Mouse (Mus musculus): ENCODE data around the gene Syngr2. TPM values are rescaled to one million over a fixed set of nuclear protein-coding genes. Genes with fewer than 3 reads are reported as not detected.
"Not testable (repeated sequence)": the region's sequence is repeated elsewhere in the genome, so short reads cannot be mapped to it uniquely, and the experiment has no call there.

Syngr2 gene
- polyA plus RNA-seq, 1 experiment = 68.6 TPM

DNA sequence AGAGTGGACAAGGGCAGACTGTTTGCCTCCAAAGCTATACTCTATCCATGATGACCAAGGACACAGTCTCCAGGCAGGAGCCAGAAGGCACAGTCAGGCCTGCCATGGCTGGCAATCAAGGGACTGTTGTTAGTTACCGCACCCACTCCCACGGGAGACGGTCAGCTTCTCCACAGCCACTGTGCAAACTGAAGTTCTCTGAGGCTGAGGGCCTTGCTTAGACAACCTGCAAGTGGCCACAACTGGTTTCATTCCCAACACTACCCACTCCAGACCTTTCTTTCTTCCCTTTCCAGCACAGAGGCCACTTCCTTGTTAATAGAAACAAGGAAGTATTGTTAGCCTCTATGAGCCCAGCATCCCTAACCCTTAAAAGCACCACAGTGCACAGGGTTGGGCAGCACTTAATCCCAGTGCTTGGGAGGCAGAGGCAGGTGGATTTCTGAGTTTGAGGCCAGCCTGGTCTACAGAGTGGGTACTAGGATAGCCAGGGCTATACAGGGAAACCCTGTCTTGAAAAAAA is 6.2 kb upstream of the Syngr2 start:
- Histone ChIP-seq H3K4me3 (ENCODE audit: insufficient read depth, low read length) (no peak overlapping the region), H3K27ac (ENCODE audit: insufficient read depth, low read length) (no peak overlapping the region), H3K4me1 (ENCODE audit: control insufficient read depth, insufficient read depth, low read length) (no peaks in the 10 kb centered on the region)
- TF ChIP-seq POLR2A (IDR thresholded peaks at IDR 0.05; ENCODE audit: low read depth, low read length) (no peak), CTCF (IDR thresholded peaks at IDR 0.05; ENCODE audit: borderline replicate concordance, insufficient read depth, low read length) (no peak)

DNA sequence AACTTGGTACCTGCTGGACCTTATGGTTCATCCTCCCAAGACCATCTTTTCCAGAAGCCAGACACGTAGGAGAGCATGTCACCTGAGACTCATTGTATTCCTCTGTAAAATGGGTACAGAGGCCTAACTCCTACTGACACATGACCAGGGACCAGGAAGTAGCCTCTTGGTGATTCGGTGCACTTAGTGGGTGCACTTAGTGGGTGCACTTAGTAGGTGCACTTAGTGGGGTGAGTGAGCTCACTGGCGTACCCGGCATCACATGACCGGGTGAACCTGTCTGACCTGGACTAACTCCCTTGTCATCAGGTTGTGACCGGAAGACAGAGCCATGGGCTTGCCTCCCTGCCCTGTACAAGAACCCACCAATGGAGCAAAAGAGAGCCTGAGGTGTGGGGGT is 2.7 kb upstream of the Syngr2 start:
- H3K4me1 ChIP-seq (ENCODE audit: control insufficient read depth, insufficient read depth, low read length) = 0 out of 2 replicates have a peak, but pooled peaks cover 2% of the 10 kb centered on the region
- H3K4me3 ChIP-seq (ENCODE audit: insufficient read depth, low read length) = no peak overlapping the region
- H3K27ac ChIP-seq (ENCODE audit: insufficient read depth, low read length) = no peak overlapping the region
- TF ChIP-seq CTCF (IDR thresholded peaks at IDR 0.05; ENCODE audit: borderline replicate concordance, insufficient read depth, low read length) (no peak), POLR2A (IDR thresholded peaks at IDR 0.05; ENCODE audit: low read depth, low read length) (no peak)

DNA sequence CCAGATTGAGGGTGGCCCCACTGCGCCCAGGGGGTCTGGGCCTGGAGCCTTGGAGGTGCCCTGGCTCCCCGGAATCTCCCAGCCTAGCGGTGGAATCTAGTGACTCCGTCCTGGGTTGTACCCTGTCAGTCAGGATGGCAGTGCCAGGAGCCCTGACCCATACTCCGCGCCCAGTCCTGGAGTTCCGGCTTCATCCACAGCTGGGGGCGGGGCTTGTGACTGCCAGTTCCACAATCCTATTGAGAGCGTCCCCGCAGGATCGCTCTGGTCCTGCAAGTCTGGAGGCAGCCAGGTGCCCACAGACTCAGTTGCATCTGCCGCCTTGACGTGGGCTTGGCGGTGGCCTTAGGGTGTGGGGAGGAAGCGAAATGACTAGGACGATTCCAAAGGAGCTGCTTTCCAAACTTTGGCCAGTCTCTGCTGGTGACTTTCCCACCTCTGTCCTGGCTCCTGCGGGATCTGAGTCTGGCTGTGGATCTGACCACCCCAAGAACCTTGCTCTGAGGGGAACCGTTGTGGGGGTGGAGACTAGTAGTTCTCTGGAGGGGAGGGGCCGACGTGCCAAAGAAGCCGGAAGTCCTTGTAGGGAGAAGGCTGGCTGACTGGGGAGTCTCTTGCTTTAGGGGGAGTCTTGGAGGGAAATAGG is 1.1 kb downstream of the Syngr2 start:
- TF ChIP-seq POLR2A (IDR thresholded peaks at IDR 0.05; ENCODE audit: low read depth, low read length) = peak; percentile 51
- peak; percentile 16; the same call in 1 of the 2 replicates for TF ChIP-seq CTCF (IDR thresholded peaks at IDR 0.05; ENCODE audit: borderline replicate concordance, insufficient read depth, low read length)
- H3K4me3 ChIP-seq (ENCODE audit: insufficient read depth, low read length) = peak overlapping the region; percentile 59
- H3K27ac ChIP-seq (ENCODE audit: insufficient read depth, low read length) = peak overlapping the region; percentile 32; the same call in 1 of the 2 replicates
- 0 out of 2 replicates have a peak, but pooled peaks cover 2% of the 10 kb centered on the region for H3K4me1 ChIP-seq (ENCODE audit: control insufficient read depth, insufficient read depth, low read length)

- Histone ChIP-seq H3K4me1 (ENCODE audit: control insufficient read depth, insufficient read depth, low read length) (0 out of 2 replicates have a peak, but pooled peaks cover 2% of the 10 kb centered on the region), H3K27ac (ENCODE audit: insufficient read depth, low read length) (no peak overlapping the region), H3K4me3 (ENCODE audit: insufficient read depth, low read length) (no peak overlapping the region)
- no peak for TF ChIP-seq CTCF (IDR thresholded peaks at IDR 0.05; ENCODE audit: borderline replicate concordance, insufficient read depth, low read length)
Measured at GRCm38 (mm10) chr11:117813867-117814266, 4.4 kb downstream of the Syngr2 start.

GRCm38 (mm10) chr11:117814704-117815366 is 5.4 kb downstream of the Syngr2 start:
- H3K4me3 ChIP-seq (ENCODE audit: insufficient read depth, low read length) = no peak overlapping the region
- no peak for TF ChIP-seq CTCF (IDR thresholded peaks at IDR 0.05; ENCODE audit: borderline replicate concordance, insufficient read depth, low read length)
- TF ChIP-seq POLR2A (IDR thresholded peaks at IDR 0.05; ENCODE audit: low read depth, low read length) = no peak
- no peaks in the 10 kb centered on the region for H3K4me1 ChIP-seq (ENCODE audit: control insufficient read depth, insufficient read depth, low read length)
- no peak overlapping the region for H3K27ac ChIP-seq (ENCODE audit: insufficient read depth, low read length)

DNA sequence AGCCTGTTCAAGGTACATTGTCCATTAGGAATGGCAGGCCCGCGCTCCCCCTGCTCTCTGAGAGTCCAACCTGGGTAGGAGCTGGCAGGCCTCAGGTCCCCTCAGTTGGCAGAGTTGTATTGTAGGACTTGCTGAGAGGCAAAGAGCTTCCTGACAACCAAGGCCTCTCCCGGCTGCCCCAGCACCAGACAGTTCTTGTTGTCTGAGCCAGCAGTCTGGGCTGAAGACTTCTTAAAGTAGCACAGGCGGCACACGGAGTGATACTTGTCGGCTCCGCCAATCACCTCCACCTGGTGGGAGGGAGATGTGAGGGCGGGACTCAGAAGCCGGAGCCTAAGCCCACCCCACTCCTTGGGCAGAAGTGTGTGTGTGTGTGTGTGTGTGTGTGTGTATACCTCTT is 6.4 kb downstream of the Syngr2 start:
- H3K4me3 ChIP-seq (ENCODE audit: insufficient read depth, low read length); H3K27ac ChIP-seq (ENCODE audit: insufficient read depth, low read length); H3K4me1 ChIP-seq (ENCODE audit: control insufficient read depth, insufficient read depth, low read length): not testable (repeated sequence)

GRCm38 (mm10) chr11:117816389-117816996 is 7.0 kb downstream of the Syngr2 start:
- no peaks in the 10 kb centered on the region for H3K4me1 ChIP-seq (ENCODE audit: control insufficient read depth, insufficient read depth, low read length)
- TF ChIP-seq POLR2A (IDR thresholded peaks at IDR 0.05; ENCODE audit: low read depth, low read length) (no peak), CTCF (IDR thresholded peaks at IDR 0.05; ENCODE audit: borderline replicate concordance, insufficient read depth, low read length) (no peak)
- no peak overlapping the region for H3K27ac ChIP-seq (ENCODE audit: insufficient read depth, low read length)
- no peak overlapping the region for H3K4me3 ChIP-seq (ENCODE audit: insufficient read depth, low read length)

- no peak overlapping the region for H3K27ac ChIP-seq (ENCODE audit: insufficient read depth, low read length)
- no peak overlapping the region for H3K4me3 ChIP-seq (ENCODE audit: insufficient read depth, low read length)
- TF ChIP-seq CTCF (IDR thresholded peaks at IDR 0.05; ENCODE audit: borderline replicate concordance, insufficient read depth, low read length) = no peak
- no peak for TF ChIP-seq POLR2A (IDR thresholded peaks at IDR 0.05; ENCODE audit: low read depth, low read length)
- peaks cover 15% of the 10 kb centered on the region for H3K4me1 ChIP-seq (ENCODE audit: control insufficient read depth, insufficient read depth, low read length)
Measured at GRCm38 (mm10) chr11:117819095-117819494, 9.6 kb downstream of the Syngr2 start.

DNA sequence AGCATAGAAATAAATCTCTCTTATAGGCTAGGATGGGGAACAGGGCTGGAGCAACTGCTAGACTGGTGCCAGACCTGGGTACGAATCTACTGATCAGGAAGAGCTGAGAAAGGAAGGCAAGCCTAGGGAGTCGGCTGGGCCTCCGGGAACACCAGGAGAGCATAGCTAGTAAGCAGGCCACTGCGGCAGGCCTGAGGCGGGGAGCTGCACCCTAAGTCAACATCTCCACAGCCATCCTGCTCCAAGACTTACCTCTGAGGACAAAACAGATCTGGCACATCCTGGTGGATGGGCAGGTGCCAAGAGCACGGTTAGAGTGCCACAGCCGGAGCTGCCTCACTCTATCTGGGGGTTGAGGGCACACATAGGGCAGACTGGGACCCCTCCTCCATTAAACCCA is 10.7 kb downstream of the Syngr2 start:
- TF ChIP-seq CTCF (IDR thresholded peaks at IDR 0.05; ENCODE audit: borderline replicate concordance, insufficient read depth, low read length) (no peak), POLR2A (IDR thresholded peaks at IDR 0.05; ENCODE audit: low read depth, low read length) (no peak)
- Histone ChIP-seq H3K27ac (ENCODE audit: insufficient read depth, low read length) (no peak overlapping the region), H3K4me1 (ENCODE audit: control insufficient read depth, insufficient read depth, low read length) (peaks cover 17% of the 10 kb centered on the region), H3K4me3 (ENCODE audit: insufficient read depth, low read length) (no peak overlapping the region)

GRCm38 (mm10) chr11:117821868-117822267 is 12.4 kb downstream of the Syngr2 start:
- TF ChIP-seq CTCF (IDR thresholded peaks at IDR 0.05; ENCODE audit: borderline replicate concordance, insufficient read depth, low read length) = no peak
- no peak for TF ChIP-seq POLR2A (IDR thresholded peaks at IDR 0.05; ENCODE audit: low read depth, low read length)
- no peak overlapping the region for H3K4me3 ChIP-seq (ENCODE audit: insufficient read depth, low read length)
- peaks cover 18% of the 10 kb centered on the region for H3K4me1 ChIP-seq (ENCODE audit: control insufficient read depth, insufficient read depth, low read length)
- peak overlapping the region; percentile 95 for H3K27ac ChIP-seq (ENCODE audit: insufficient read depth, low read length)
